Mouse (Mus musculus): Measurements from ENCODE around the gene Hoxd10.

Hoxd10 gene

GRCm38 (mm10) chr2:74680561-74681398 is 10.9 kb upstream of the Hoxd10 start:
- DNase-seq (ENCODE audit: low spot score in 2 of 2) = no peak

- no peak for DNase-seq (ENCODE audit: low spot score in 2 of 2)
These were observed 9.9 kb upstream of the Hoxd10 start for GRCm38 (mm10) chr2:74681594-74682531.

- no peak for DNase-seq (ENCODE audit: low spot score in 2 of 2)
These were observed 8.9 kb upstream of the Hoxd10 start for GRCm38 (mm10) chr2:74682796-74683195.

GRCm38 (mm10) chr2:74683471-74683951 is 8.2 kb upstream of the Hoxd10 start:
- DNase-seq (ENCODE audit: low spot score in 2 of 2) = no peak

DNA sequence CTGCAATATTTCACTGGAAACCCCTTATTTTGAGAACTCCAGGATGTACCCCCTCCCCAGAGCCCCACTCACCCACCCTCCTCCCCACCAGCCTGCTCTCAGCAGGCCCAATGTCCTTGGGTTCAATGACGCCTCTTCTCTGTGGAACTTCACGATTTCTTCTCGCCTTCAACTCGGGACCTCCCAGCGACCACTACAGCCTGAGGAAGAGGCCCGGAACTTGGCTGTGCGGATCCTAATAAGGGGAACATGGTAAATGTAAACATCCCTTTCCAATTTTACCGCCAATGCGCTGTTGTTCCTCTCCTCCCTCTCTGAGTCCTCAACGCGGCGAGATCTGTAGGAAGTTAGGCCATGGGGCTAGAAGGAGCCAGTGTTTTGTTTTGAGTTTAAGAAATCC is 7.6 kb upstream of the Hoxd10 start:
- no peak for DNase-seq (ENCODE audit: low spot score in 2 of 2)

DNA sequence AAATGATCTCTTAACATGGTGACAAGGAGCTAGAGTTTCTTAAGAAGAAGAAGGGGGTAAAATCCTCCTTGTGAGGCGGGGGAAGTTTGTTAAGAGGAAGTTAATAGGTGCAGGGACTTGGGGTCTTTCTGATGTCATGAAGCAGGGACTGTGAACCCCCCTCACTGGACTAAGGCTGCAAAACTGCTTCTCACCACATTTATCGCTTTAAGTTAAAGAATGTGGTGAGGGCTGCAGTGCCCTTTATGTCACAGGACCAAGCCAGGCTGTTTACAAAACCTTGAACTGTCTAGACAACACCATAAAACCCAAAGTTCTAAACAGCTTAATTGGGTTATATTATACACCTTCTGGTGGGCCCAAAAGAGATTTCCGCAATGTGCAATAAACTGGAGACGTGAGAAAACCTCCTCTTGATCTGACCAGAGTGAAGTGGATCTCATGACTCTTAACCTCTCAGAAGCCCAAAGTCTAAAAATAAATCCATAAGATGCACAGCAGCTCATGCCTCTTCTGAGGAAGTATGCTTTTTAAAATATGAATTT is 6.6 kb upstream of the Hoxd10 start:
- no peak for DNase-seq (ENCODE audit: low spot score in 2 of 2)

DNA sequence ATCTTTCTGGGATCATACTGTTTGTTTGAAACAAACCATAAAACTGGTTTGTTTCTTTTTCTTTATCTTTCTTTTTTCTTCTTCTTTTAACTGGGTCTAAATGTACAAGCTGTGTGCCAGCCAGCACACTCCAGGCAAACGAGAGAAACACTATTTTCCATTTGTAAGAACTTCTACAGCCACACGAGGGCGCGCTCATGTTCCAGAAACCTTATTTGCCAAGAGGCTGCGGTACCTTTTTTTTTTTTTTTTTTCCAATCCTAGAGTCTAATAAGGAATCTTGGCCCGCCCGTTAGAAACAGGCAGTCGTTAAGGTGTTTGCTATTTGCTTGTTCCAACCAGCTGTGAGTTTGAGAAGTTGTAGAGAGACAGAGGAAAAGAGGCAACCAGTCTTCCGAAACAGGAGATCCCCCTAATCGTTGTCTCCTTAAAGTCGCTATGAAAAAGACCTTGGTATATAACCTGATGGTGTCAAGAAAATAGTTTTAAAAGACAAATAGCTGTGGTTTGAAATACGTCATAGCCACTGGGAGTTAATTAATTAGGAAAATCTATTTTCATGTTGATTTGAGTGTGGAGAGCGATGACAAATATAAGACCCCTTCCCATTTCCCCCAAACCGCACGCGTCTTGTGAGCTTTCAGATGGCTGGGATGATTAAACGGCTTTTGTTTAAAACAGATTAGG is 5.3 kb upstream of the Hoxd10 start:
- peak in 1 of 2 experiments; percentile 58 for DNase-seq (ENCODE audit: low spot score in 2 of 2)

DNA sequence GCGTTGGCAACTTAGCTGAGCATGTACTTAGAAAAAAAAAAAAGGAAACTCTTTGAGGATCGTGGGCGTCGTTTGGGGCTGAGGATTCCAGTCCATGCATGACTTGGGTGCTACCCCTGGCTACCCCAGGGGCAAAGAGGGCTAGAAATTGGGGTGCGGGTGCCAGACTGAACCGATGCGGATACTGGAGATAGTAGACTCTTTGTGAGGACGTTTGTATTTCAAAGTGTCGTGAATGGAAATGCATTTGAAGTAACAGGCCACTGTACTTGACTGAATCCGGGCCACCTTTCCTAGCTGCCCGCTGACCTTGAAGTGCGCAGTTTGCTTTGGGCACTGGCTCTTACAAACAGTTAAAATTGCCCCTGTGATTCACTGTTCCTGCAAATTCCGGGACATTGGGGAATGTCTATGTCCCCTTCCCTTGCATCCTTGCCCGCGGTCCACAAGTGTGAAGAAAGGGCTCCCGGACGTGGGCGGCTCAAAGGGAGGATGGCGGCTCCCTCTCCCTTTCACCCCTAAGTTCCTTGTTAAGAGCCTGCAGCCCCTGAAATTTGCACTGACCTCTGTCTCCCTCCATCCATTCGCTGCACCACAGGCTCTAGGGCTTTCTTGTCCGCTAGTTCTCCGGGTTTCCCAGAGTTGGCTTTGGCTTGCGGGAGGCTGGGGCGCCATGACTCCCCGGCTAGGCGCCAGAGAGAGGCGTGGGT is 4.6 kb upstream of the Hoxd10 start:
- DNase-seq (ENCODE audit: low spot score in 2 of 2) = no peak

DNA sequence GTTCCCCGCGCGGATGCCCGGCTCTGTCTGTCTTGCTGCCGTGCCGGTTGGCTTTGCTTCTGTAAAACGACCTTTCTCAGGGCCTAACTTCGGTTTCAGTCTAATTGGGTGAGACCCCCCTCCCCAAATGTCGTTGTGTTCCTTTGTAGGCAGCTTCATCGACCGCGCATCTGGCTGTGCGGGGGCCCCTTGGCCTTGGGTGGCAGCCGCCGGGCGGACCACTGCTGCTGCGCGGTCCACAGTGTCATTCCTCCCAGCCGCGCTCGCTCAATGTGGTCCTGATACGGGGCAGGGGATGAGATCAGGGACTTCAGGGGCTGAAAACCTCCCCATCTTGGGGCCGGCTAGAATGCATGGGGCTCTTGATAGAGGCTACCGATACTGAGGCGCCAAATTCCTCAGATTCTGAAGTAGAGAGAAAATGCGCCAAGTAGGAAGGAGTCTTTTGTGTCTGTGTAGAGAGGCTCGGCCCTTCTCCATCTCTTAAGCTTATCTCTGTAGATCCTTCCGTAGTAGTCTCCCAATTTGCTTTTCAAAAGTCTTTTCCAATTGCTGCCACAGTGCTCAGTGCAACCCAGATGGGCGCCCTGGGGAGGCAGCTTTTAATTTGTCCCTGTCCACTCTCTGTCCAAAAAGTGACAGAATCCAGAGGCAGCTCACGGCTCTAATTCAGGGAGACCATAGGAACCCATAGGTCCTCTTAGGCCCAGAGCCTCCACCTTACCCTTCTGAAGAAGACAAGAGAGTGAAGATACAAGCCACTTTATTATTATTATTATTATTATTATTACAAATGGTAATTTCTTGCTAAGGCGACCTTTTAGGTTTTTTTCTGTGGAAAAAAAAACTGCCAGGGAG is 3.8 kb upstream of the Hoxd10 start:
- no peak for DNase-seq (ENCODE audit: low spot score in 2 of 2)

GRCm38 (mm10) chr2:74688795-74689573 is 2.7 kb upstream of the Hoxd10 start:
- DNase-seq (ENCODE audit: low spot score in 2 of 2) = no peak

DNA sequence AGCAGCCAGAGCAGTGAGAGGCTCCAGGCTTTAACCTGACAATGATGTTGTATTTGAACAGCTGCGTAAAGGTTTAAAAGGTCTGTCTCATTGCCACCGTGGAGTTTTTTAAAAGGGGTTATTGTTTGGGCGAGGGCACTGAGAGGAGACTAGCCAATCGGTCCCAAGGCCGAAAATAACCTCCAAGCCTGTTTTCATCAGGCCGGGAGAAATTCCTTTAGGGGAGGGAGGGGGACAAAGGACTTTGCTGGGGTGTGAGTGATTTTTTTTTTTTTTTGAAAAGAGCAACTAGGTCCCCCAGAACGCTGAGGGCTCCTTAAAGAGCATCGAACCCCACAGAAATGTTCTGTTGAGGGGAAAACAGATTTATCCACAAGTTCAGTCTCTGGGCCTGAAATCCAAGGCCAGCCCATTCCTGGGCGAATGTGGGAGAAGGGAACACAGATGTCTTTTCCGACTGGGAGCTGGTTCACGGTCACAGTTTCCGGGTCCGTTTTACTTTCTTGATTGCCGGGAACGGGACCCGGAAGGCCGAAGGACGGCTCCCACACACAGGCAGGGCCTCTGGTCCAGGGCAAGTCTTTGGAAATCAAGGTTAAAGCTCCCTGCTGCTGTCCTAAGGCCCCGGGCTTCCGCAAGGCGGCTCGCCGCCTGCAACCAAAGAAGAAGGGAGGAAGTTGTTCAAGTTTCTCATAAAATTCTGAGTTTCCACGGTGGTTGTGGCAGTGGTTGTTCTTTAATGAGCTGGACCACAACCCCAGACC is 2.0 kb upstream of the Hoxd10 start:
- DNase-seq (ENCODE audit: low spot score in 2 of 2) = no peak

DNA sequence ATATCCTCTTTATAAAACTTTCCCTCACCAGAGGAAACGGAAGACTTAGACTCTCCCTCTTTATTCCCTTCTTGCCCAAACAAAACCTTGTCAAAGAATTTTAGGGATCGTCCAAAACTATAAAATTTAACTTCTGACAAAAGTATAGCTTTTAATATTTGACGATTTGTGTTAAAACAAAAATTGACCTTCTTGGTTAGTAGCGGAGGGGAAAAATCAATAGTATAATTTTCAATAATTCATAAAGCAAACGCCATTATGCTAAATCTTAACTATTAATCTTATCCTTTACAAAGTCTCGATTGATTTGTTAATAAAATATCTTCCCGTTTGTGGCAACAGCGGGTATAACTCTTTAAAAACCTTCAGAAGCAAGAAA is 1.4 kb upstream of the Hoxd10 start:
- no peak for DNase-seq (ENCODE audit: low spot score in 2 of 2)

DNA sequence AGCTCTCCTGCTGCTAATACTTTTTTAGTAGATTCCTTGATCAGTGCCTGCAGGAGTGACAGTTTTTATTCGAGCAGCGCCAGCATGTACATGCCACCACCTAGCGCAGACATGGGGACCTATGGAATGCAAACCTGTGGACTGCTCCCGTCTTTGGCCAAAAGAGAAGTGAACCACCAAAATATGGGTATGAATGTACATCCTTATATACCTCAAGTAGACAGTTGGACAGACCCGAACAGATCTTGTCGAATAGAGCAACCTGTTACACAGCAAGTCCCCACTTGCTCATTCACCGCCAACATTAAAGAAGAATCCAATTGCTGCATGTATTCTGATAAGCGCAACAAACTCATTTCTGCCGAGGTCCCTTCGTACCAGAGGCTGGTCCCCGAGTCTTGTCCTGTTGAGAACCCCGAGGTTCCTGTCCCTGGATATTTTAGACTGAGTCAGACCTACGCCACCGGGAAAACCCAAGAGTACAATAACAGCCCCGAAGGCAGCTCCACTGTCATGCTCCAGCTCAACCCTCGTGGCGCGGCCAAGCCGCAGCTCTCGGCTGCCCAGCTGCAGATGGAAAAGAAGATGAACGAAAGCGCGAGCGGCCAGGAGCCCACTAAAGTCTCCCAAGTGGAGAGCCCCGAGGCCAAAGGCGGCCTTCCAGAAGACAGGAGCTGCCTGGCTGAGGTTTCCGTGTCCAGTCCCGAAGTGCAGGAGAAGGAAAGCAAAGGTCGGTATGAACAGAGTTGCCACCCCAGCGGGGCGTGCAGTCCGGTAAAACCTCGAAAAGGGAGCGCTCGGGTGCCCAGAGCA is 477 bp downstream of the Hoxd10 start:
- no peak for DNase-seq (ENCODE audit: low spot score in 2 of 2)

DNA sequence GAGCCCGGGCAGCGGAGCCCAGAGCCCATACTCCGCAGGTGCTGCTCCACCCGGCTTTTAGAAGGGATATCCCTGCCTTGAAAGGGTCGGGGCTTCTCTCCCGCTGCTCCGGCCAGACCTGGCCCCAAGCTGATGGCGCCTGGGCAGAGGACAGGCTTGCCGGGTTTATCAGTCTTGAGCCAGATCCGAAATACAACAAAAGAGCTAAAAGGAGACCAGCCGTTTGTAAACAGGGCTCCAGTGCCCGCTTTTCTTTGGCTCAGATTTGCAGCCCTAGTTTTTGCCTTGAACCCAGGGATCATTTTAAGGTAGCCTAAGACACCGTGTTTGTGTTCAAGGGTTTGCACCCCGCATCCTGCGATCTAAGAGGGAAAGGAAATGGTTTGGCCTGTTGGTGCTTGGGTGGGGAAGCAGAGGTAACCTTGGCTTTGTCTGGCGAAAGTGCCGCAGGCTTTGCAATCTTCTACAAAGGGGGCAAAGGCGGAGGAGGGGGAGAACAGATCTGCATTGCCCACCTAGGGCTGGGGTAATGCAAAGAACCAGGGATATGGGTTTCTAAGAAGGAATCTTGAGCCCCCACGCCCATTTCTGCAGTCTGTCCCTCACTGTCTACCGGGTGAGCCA is 1.2 kb downstream of the Hoxd10 start:
- DNase-seq (ENCODE audit: low spot score in 2 of 2) = no peak

- DNase-seq (ENCODE audit: low spot score in 2 of 2) = no peak
These were observed 1.7 kb downstream of the Hoxd10 start for GRCm38 (mm10) chr2:74693432-74693827.

GRCm38 (mm10) chr2:74694066-74694465 is 2.3 kb downstream of the Hoxd10 start:
- no peak for DNase-seq (ENCODE audit: low spot score in 2 of 2)

- DNase-seq (ENCODE audit: low spot score in 2 of 2) = no peak
These were observed 3.7 kb downstream of the Hoxd10 start for GRCm38 (mm10) chr2:74695383-74695782.
